Mouse (Mus musculus): ENCODE results near the gene A030005K14Rik. TPM values are rescaled to one million over a fixed set of nuclear protein-coding genes. Genes with fewer than 3 reads are reported as not detected.
A peak's percentile ranks its signal among the peaks of the same experiment; 100 is the strongest.

Gene A030005K14Rik
- not detected in 2 replicates for polyA plus RNA-seq (2016; fragmentation: Nextera tagmentation; extraction: Ambion mirVana)

DNA sequence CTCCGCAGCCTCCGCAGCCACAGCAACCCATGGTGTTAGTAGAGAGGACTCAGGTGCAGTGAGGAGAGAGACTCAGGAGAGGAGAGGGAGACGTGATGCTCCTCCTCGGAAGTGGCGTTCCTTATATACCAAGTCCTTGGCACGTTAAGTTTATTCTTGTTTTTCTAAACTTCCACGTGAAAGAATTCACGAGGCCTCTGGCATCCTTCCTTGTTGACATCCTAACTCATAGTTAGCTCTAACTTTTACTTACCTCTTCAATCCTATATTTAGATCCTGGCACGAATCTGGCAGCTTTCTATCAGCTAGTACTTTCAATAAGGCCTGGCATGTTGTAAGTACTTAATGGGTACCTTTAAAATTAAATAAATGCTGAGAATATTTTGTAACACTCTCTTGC lies at the start of gene A030005K14Rik:
TSS of gene A030005K14Rik (minus strand) at position 101 of the 400 bp plus-strand sequence.
- Histone ChIP-seq H3K27me3 (no peaks in the 10 kb centered on the region), H3K4me2 (replicated peaks) (no peak within 1 kb of the TSS), H3K4me3 (no peak within 1 kb of the TSS), H3K4me1 (no peaks in the 10 kb centered on the region), H3K9me3 (no peaks in the 10 kb centered on the region), H3K27ac (no peak within 1 kb of the TSS), H3K9ac (no peak within 1 kb of the TSS), H3K36me3 (no peaks in the 10 kb centered on the region)
- WGBS, result 94% methylated on average over 9 of the region's 9 CpGs
- no peak for ATAC-seq (ENCODE audit: insufficient number of reproducible peaks, insufficient read depth, low FRiP score, low TSS enrichment)

DNA sequence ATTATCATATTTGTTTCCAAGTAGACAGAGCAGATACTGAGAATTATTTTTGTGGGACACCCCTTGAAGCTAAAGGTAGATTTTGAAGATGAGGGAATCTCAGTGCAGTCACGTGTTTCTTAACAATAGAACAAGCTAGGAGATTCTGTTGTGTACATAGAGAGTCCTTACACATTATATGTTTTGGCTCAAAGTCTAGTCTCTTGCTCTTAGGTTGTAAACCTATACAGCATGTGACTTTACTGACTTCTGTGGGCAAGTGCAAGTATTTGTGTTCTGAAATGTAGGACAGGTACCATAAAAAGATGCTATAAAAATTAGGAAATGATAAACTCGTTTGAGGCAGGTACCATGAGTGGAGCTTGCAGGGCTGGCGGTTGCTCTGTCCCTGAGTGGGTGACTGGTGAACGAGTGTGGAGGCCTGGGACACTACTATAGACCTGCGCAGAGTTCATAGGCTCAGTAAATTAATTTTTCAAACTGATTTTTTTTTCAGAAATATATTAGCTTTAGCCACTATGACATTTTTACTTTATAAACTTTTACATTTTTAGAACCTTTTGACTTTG lies 48.3 kb upstream of the A030005K14Rik start:
- ATAC-seq (ENCODE audit: insufficient number of reproducible peaks, insufficient read depth, low FRiP score, low TSS enrichment), result no peak
- Histone ChIP-seq H3K9ac (no peak overlapping the region), H3K9me3 (no peaks in the 10 kb centered on the region), H3K36me3 (no peaks in the 10 kb centered on the region), H3K27ac (no peak overlapping the region), H3K27me3 (no peaks in the 10 kb centered on the region), H3K4me3 (no peak overlapping the region), H3K4me1 (no peaks in the 10 kb centered on the region), H3K4me2 (replicated peaks) (no peak overlapping the region)
- WGBS, result 80% methylated on average over 5 of the region's 5 CpGs

DNA sequence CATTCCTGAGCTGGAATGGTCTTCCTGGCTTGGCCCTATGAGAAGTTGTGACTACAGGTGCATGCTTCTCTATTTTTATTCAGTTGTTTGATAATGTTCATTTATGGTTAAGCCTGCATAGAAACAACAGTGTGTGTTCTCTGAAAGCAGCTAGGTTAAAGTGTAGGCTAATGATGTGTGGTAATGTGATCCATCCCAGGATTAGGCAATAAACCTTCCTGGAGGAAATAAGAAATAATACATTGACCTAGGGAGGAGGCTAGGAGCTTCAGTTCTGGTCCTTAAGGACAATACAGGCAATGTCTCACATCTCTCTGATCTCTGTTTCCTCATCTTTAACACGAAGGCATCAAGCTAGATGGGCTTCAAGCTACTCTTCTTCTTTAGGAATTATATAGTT lies 46.3 kb upstream of the A030005K14Rik start:
- Histone ChIP-seq H3K4me1 (no peaks in the 10 kb centered on the region), H3K4me2 (replicated peaks) (no peak overlapping the region), H3K4me3 (no peak overlapping the region), H3K27ac (no peak overlapping the region), H3K9me3 (no peaks in the 10 kb centered on the region), H3K9ac (no peak overlapping the region), H3K36me3 (no peaks in the 10 kb centered on the region), H3K27me3 (no peaks in the 10 kb centered on the region)
- 78% methylated on average over 1 of the region's 1 CpGs for WGBS
- ATAC-seq (ENCODE audit: insufficient number of reproducible peaks, insufficient read depth, low FRiP score, low TSS enrichment), result no peak

DNA sequence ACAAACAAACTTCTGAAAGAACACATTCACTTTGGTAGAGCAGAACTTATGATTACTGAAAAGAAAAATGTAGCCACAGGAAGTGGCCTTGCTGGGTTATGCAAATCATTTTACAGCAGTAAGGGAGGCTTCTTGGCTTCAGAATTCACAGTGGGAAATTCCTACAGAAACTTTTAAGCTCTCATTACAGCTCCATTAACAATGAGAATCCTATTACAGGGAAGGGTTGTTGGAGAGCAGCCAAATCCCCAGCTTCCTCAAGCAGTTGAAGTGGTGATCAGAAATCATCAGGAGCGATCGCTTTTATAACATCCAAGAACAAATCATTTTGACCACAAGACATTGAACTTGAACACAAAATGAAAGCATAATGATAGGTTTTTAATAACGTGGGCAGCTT lies 42.7 kb upstream of the A030005K14Rik start:
- 50% methylated on average over 3 of the region's 3 CpGs for WGBS
- H3K9me3 ChIP-seq, result no peaks in the 10 kb centered on the region
- no peaks in the 10 kb centered on the region for H3K4me1 ChIP-seq
- no peak overlapping the region for H3K4me3 ChIP-seq
- no peaks in the 10 kb centered on the region for H3K36me3 ChIP-seq
- H3K27ac ChIP-seq, result no peak overlapping the region
- ATAC-seq (ENCODE audit: insufficient number of reproducible peaks, insufficient read depth, low FRiP score, low TSS enrichment), result no peak
- no peaks in the 10 kb centered on the region for H3K27me3 ChIP-seq
- no peak overlapping the region for H3K9ac ChIP-seq
- no peak overlapping the region for H3K4me2 ChIP-seq (replicated peaks)

DNA sequence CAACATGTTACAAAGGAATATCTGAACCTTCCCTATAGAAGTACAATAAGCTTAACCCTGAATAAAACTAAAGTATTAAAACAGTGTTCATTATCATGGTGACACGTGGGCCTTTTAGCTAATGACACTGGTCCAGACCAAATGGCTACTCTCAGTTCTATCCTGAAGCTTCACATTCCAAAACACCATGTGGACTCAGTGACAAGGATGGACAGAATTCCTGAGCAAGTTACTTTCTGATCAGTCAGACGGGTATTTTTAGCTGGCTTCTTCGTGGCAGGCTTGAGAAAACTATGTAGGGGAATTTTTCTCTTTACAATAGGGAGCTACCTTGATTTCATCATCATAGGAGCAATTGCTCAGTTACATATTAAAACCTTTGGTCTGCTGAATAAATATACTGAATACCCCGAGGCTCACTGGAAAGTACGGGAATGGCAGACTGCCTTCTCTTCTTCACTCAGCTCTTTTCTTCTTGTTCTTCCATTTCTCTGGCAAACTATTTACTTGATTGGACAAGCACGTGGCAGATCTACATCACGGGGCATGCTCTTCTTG lies 40.5 kb upstream of the A030005K14Rik start:
- H3K9ac ChIP-seq, result no peak overlapping the region
- no peaks in the 10 kb centered on the region for H3K9me3 ChIP-seq
- no peaks in the 10 kb centered on the region for H3K4me1 ChIP-seq
- no peaks in the 10 kb centered on the region for H3K36me3 ChIP-seq
- no peak overlapping the region for H3K4me2 ChIP-seq (replicated peaks)
- no peak overlapping the region for H3K4me3 ChIP-seq
- H3K27me3 ChIP-seq, result no peaks in the 10 kb centered on the region
- WGBS, result 81% methylated on average over 7 of the region's 7 CpGs
- no peak overlapping the region for H3K27ac ChIP-seq
- ATAC-seq (ENCODE audit: insufficient number of reproducible peaks, insufficient read depth, low FRiP score, low TSS enrichment), result no peak

DNA sequence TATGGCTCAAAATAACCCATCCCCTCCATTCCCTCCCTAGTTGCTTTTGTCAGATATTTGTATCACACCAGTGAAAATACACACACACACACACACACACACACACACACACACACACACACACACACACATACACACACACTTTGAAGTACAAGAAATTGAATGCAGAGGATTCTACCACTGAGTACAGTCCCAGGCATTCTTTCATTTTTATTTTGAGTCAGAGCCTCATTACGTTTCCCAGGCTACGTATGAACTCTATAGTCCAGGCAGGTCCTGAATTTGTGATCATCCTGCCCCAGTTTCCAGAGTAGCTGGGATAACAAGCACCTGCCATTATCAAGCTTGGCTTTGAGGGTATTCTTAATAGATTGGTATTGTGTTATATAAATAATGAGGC lies 40.0 kb upstream of the A030005K14Rik start:
- H3K4me2 ChIP-seq (replicated peaks), result no peak overlapping the region
- no peaks in the 10 kb centered on the region for H3K4me1 ChIP-seq
- H3K36me3 ChIP-seq, result no peaks in the 10 kb centered on the region
- no peak overlapping the region for H3K9ac ChIP-seq
- H3K27ac ChIP-seq, result no peak overlapping the region
- no peak for ATAC-seq (ENCODE audit: insufficient number of reproducible peaks, insufficient read depth, low FRiP score, low TSS enrichment)
- H3K4me3 ChIP-seq, result no peak overlapping the region
- H3K9me3 ChIP-seq, result no peaks in the 10 kb centered on the region
- no peaks in the 10 kb centered on the region for H3K27me3 ChIP-seq
- WGBS, result 90% methylated on average over 2 of the region's 2 CpGs

DNA sequence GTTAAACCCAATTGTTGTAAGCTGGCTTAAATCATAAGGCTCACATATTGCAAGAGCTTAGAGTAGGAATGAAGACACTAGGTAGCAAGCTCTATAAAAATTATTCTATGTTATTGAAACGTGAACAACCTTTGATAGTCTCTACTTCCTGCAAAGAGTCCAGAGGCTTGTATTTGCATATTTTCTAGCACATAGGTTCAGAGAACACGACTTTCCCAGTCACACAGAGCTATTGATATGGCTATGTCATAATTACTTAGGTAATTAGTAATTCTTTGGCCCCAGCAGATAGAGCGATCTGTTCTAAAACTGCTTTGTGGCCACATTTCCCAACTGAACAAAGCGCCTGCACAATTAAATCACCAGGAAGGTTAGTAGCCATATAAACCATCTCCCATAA lies 37.8 kb upstream of the A030005K14Rik start:
- ATAC-seq (ENCODE audit: insufficient number of reproducible peaks, insufficient read depth, low FRiP score, low TSS enrichment), result no peak
- no peak overlapping the region for H3K9ac ChIP-seq
- no peaks in the 10 kb centered on the region for H3K4me1 ChIP-seq
- no peaks in the 10 kb centered on the region for H3K9me3 ChIP-seq
- no peaks in the 10 kb centered on the region for H3K36me3 ChIP-seq
- no peak overlapping the region for H3K4me3 ChIP-seq
- 64% methylated on average over 4 of the region's 4 CpGs for WGBS
- no peak overlapping the region for H3K4me2 ChIP-seq (replicated peaks)
- H3K27ac ChIP-seq, result no peak overlapping the region
- no peaks in the 10 kb centered on the region for H3K27me3 ChIP-seq

DNA sequence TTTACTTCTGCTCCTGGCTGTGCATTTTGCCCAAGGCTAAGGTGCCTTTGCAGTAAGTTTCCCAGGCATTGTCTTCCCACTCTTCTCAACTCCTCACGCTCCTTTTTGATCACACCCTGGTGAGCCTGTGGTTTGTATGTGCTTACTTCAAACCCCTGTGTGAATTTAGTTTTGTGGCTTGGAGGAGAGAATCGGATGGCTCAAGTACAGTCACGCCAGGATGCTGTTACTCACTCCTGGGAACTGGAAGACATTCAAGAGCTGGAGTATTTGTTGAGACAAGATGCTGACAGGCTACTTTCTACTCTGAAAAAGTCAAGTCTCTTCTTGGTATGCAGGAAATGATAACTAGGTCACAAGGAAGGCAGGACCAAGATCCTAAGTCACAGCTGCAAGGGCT lies 32.1 kb upstream of the A030005K14Rik start:
- Histone ChIP-seq H3K27ac (no peak overlapping the region), H3K36me3 (no peaks in the 10 kb centered on the region), H3K27me3 (no peaks in the 10 kb centered on the region), H3K9ac (no peak overlapping the region), H3K4me2 (replicated peaks) (no peak overlapping the region), H3K9me3 (no peaks in the 10 kb centered on the region), H3K4me3 (no peak overlapping the region), H3K4me1 (no peaks in the 10 kb centered on the region)
- WGBS, result 51% methylated on average over 3 of the region's 3 CpGs
- ATAC-seq (ENCODE audit: insufficient number of reproducible peaks, insufficient read depth, low FRiP score, low TSS enrichment), result no peak

DNA sequence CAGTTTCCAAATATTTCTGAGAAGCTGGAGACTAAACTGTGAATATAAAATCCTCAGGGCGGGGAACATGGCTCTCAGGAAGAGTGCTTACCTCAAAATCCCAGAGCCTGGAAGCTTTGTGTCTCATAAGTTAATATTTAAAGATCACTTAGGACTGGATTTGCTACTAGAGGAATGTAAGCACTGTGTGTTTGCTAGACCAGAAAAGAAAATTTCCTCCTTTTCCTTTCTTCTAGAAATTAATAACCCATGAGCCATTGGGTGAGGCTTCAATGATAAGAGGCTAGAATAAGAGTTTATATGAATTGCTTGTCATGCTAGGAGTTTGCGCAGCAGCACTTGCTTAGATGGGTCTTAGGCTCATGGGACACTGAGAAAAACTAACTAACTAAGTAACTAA lies 25.6 kb upstream of the A030005K14Rik start:
- H3K27ac ChIP-seq, result no peak overlapping the region
- H3K36me3 ChIP-seq, result no peaks in the 10 kb centered on the region
- WGBS, result 84% methylated on average over 2 of the region's 2 CpGs
- H3K9ac ChIP-seq, result no peak overlapping the region
- no peak overlapping the region for H3K4me2 ChIP-seq (replicated peaks)
- no peaks in the 10 kb centered on the region for H3K9me3 ChIP-seq
- no peaks in the 10 kb centered on the region for H3K4me1 ChIP-seq
- ATAC-seq (ENCODE audit: insufficient number of reproducible peaks, insufficient read depth, low FRiP score, low TSS enrichment), result no peak
- H3K4me3 ChIP-seq, result no peak overlapping the region
- H3K27me3 ChIP-seq, result no peaks in the 10 kb centered on the region

DNA sequence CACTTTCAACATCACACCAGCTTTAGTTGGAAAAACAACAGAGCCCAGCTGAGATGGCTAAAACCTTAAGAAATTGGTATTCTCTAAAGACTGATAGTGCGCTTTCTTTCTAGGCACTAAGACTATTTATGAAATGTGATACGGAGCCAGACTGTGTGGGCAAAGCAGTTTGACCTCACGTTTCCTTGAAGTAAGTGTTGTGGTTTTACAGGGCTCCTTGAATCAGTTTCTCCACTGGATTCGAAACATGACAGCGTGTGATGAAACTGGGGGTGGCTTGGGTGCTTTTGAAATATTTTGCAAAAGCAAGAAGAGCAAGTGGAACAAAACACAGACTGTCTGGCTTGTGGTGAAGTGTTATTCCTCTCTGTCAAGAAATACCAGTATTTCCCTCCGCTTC lies 17.8 kb upstream of the A030005K14Rik start:
- H3K9me3 ChIP-seq, result no peaks in the 10 kb centered on the region
- H3K4me3 ChIP-seq, result no peak overlapping the region
- no peaks in the 10 kb centered on the region for H3K4me1 ChIP-seq
- H3K27ac ChIP-seq, result no peak overlapping the region
- no peak for ATAC-seq (ENCODE audit: insufficient number of reproducible peaks, insufficient read depth, low FRiP score, low TSS enrichment)
- no peaks in the 10 kb centered on the region for H3K27me3 ChIP-seq
- H3K4me2 ChIP-seq (replicated peaks), result no peak overlapping the region
- H3K9ac ChIP-seq, result no peak overlapping the region
- 54% methylated on average over 6 of the region's 6 CpGs for WGBS
- H3K36me3 ChIP-seq, result no peaks in the 10 kb centered on the region

DNA sequence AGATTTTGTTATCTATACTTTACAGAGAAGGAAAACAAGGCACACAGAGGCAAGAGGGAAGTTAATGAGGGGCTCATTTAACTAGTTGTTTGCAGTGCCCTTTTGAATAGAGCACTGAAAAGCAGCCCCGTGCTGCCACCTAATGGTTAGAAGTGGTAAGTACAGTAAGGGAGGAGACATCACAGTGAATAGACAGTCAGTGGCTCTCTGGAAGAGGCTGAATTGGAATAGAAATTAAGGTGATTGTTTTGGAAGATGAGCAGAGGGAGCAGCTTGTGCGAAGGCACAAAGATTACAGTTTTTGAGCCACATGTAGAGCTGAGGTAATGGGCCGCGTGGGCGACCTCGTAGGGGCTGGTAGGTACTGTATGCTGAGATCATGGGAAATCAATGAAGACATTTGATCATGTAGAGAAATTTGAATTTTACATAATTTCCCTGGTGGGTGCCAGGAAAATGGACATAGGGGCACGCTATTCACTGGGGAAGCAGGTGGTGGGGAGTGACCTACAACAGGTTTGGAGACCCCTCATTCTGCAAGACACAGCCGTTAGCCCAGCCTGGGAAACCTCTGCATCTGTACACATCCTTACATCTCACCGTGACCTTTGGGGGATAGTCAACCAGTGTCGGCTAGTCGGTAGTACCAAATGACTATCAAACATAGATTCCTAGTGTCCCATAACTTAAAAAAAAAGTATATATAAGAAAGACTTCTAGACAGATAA lies 17.2 kb upstream of the A030005K14Rik start:
- peak overlapping the region; percentile 19; the same call in 1 of the 2 replicates for H3K4me2 ChIP-seq (replicated peaks)
- no peak overlapping the region for H3K27ac ChIP-seq
- no peaks in the 10 kb centered on the region for H3K9me3 ChIP-seq
- H3K4me1 ChIP-seq, result no peaks in the 10 kb centered on the region
- H3K27me3 ChIP-seq, result no peaks in the 10 kb centered on the region
- H3K9ac ChIP-seq, result no peak overlapping the region
- no peaks in the 10 kb centered on the region for H3K36me3 ChIP-seq
- ATAC-seq (ENCODE audit: insufficient number of reproducible peaks, insufficient read depth, low FRiP score, low TSS enrichment), result no peak
- H3K4me3 ChIP-seq, result 0 out of 2 replicates have a peak overlapping the region, but pooled peaks have one; percentile 9
- WGBS, result 46% methylated on average over 11 of the region's 11 CpGs

DNA sequence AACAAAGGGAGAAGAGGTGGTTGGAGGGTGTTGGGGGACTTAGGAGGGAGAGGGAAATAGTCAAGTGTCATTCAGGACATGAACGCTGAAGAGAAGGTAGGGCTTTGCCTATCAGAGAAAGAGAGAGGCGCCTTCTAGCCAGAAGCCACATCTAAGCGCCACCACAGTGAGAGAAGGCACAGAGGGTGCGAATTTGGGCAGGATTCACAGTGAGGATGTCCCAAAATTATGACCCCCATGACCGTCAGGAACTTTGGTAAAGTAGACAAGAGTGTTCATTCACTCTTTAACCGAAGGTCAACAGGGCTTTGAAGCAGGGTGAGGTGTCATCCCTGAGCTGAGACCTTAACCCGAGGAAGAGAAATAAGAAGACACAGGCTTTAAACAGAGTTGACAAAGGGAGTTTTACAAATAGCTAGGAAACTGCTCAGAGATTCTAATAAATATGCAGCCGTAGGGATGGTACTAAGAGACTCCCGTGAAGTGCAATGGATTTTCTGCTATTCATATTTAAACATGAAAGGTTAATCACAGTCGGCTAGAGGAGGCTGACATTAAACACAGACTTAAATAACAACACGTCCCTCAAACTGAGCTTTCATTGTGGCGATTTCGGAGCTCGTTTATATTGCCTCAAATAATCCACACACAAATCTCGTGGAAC lies 16.5 kb upstream of the A030005K14Rik start:
- Histone ChIP-seq H3K27me3 (no peaks in the 10 kb centered on the region), H3K4me2 (replicated peaks) (peak overlapping the region; percentile 19; the same call in 1 of the 2 replicates), H3K4me1 (no peaks in the 10 kb centered on the region), H3K9me3 (no peaks in the 10 kb centered on the region), H3K4me3 (0 out of 2 replicates have a peak overlapping the region, but pooled peaks have one; percentile 9), H3K27ac (no peak overlapping the region), H3K9ac (no peak overlapping the region), H3K36me3 (no peaks in the 10 kb centered on the region)
- ATAC-seq (ENCODE audit: insufficient number of reproducible peaks, insufficient read depth, low FRiP score, low TSS enrichment), result no peak
- WGBS, result 41% methylated on average over 15 of the region's 15 CpGs

All from embryonic facial prominence, embryonic 12.5 days (tissue).